Mouse (Mus musculus) forebrain, embryonic 13.5 days (tissue): ENCODE measurements at regions not wholly inside any gene's neighbourhood (a gene's known extent, or its start where the extent isn't known, plus 50 kb on each side); places are given as distances from the start of the nearest gene placed in this dataset.

Experiments
- ATAC-seq: fragments of 200-750 bp; cut with Nextera tagmentation; 2 replicates; pipeline ENCODE4 v1.8.0; 2017
- H3K27ac ChIP-seq: fragments of 300-500 bp; sonication (generic); 2 replicates; pipeline ENCODE4 v1.5.1; 2015; ENCODE audit warnings: inconsistent platforms, mild to moderate bottlenecking, moderate library complexity
- H3K27me3 ChIP-seq: fragments of 300-500 bp; sonication (generic); 2 replicates; pipeline ENCODE4 v1.6.1; 2015; ENCODE audit warnings: mild to moderate bottlenecking, inconsistent platforms
- H3K36me3 ChIP-seq: fragments of 300-500 bp; sonication (generic); 2 replicates; pipeline ENCODE4 v1.6.1; 2015; ENCODE audit warnings: mild to moderate bottlenecking, inconsistent platforms; ENCODE audit not compliant: poor library complexity, severe bottlenecking
- H3K4me1 ChIP-seq: fragments of 300-500 bp; sonication (generic); 2 replicates; pipeline ENCODE4 v1.6.1; 2015; ENCODE audit warnings: inconsistent platforms
- H3K4me2 ChIP-seq: fragments of 300-500 bp; sonication (generic); 2 replicates; pipeline ENCODE4 v1.6.1; 2015; ENCODE audit warnings: inconsistent platforms, mild to moderate bottlenecking, moderate library complexity
- H3K4me3 ChIP-seq: fragments of 300-500 bp; sonication (generic); 2 replicates; pipeline ENCODE4 v1.5.1; 2015; ENCODE audit warnings: mild to moderate bottlenecking, inconsistent platforms
- H3K9ac ChIP-seq: fragments of 300-500 bp; sonication (generic); 2 replicates; pipeline ENCODE4 v1.6.1; 2015; ENCODE audit warnings: mild to moderate bottlenecking, inconsistent platforms
- H3K9me3 ChIP-seq: fragments of 300-500 bp; sonication (generic); replicated peaks from 2 replicates; pipeline ENCODE4 v1.6.1; 2016; ENCODE audit warnings: inconsistent platforms
- WGBS: fragments of 180-500 bp; shearing (Covaris S2); methylation state at CpG from one replicate; pipeline ENCODE4 v1.1.7; 2015; 5-methylcytosine and 5-hydroxymethylcytosine counted together

GRCm38 (mm10) chr2:46394161-46394560 is 1277.0 kb upstream of the Zeb2 start:
- Histone ChIP-seq H3K4me2 (no peak overlapping the region), H3K36me3 (no peaks in the 10 kb centered on the region), H3K9me3 (no peaks in the 10 kb centered on the region; the same call in 1 of the 2 replicates), H3K4me1 (no peaks in the 10 kb centered on the region), H3K27ac (no peak overlapping the region), H3K27me3 (no peaks in the 10 kb centered on the region), H3K9ac (no peak overlapping the region), H3K4me3 (no peak overlapping the region)
- no peak for ATAC-seq
- WGBS = 79% methylated on average over 2 of the region's 2 CpGs

GRCm38 (mm10) chr2:46372847-46373461 is 1255.8 kb upstream of the Zeb2 start:
- Histone ChIP-seq H3K4me2 (no peak overlapping the region), H3K36me3 (no peaks in the 10 kb centered on the region), H3K9me3 (no peaks in the 10 kb centered on the region), H3K9ac (no peak overlapping the region), H3K27ac (no peak overlapping the region), H3K27me3 (no peaks in the 10 kb centered on the region), H3K4me3 (no peak overlapping the region), H3K4me1 (no peaks in the 10 kb centered on the region)
- 92% methylated on average over 3 of the region's 3 CpGs for WGBS
- ATAC-seq = no peak

GRCm38 (mm10) chr2:46371755-46372154 is 1254.6 kb upstream of the Zeb2 start:
- no peaks in the 10 kb centered on the region for H3K36me3 ChIP-seq
- no peak overlapping the region for H3K4me3 ChIP-seq
- no peak overlapping the region for H3K27ac ChIP-seq
- H3K4me2 ChIP-seq = no peak overlapping the region
- no peaks in the 10 kb centered on the region for H3K9me3 ChIP-seq
- WGBS = 79% methylated on average over 1 of the region's 1 CpGs
- H3K4me1 ChIP-seq = no peaks in the 10 kb centered on the region
- H3K27me3 ChIP-seq = no peaks in the 10 kb centered on the region
- no peak overlapping the region for H3K9ac ChIP-seq
- no peak for ATAC-seq

GRCm38 (mm10) chr2:46370949-46371348 is 1253.8 kb upstream of the Zeb2 start:
- Histone ChIP-seq H3K27ac (no peak overlapping the region), H3K36me3 (no peaks in the 10 kb centered on the region), H3K4me2 (no peak overlapping the region), H3K4me3 (no peak overlapping the region), H3K4me1 (no peaks in the 10 kb centered on the region), H3K27me3 (no peaks in the 10 kb centered on the region), H3K9me3 (no peaks in the 10 kb centered on the region), H3K9ac (no peak overlapping the region)
- ATAC-seq = no peak
- 88% methylated on average over 5 of the region's 5 CpGs for WGBS

- Histone ChIP-seq H3K9ac (no peak overlapping the region), H3K9me3 (no peaks in the 10 kb centered on the region), H3K27me3 (no peaks in the 10 kb centered on the region), H3K36me3 (no peaks in the 10 kb centered on the region), H3K27ac (no peak overlapping the region), H3K4me3 (no peak overlapping the region), H3K4me2 (no peak overlapping the region), H3K4me1 (no peaks in the 10 kb centered on the region)
- ATAC-seq = no peak
- WGBS = 96% methylated on average over 4 of the region's 4 CpGs
Measured at GRCm38 (mm10) chr2:46368882-46369281, 1251.7 kb upstream of the Zeb2 start.

GRCm38 (mm10) chr2:46366135-46366485 is 1248.9 kb upstream of the Zeb2 start:
- H3K27me3 ChIP-seq = no peaks in the 10 kb centered on the region
- H3K36me3 ChIP-seq = no peaks in the 10 kb centered on the region
- no peaks in the 10 kb centered on the region for H3K9me3 ChIP-seq
- H3K4me2 ChIP-seq = no peak overlapping the region
- no peak overlapping the region for H3K4me3 ChIP-seq
- H3K4me1 ChIP-seq = no peaks in the 10 kb centered on the region
- ATAC-seq = no peak
- H3K9ac ChIP-seq = no peak overlapping the region
- 83% methylated on average over 3 of the region's 3 CpGs for WGBS
- no peak overlapping the region for H3K27ac ChIP-seq

- Histone ChIP-seq H3K4me2 (no peak overlapping the region), H3K27ac (no peak overlapping the region), H3K36me3 (no peaks in the 10 kb centered on the region), H3K9me3 (no peaks in the 10 kb centered on the region), H3K9ac (no peak overlapping the region), H3K4me1 (no peaks in the 10 kb centered on the region), H3K27me3 (no peaks in the 10 kb centered on the region), H3K4me3 (no peak overlapping the region)
- ATAC-seq = no peak
- 83% methylated on average over 4 of the region's 4 CpGs for WGBS
Measured at GRCm38 (mm10) chr2:46365428-46366134, 1248.4 kb upstream of the Zeb2 start.

- no peaks in the 10 kb centered on the region for H3K9me3 ChIP-seq
- H3K27me3 ChIP-seq = no peaks in the 10 kb centered on the region
- no peaks in the 10 kb centered on the region for H3K4me1 ChIP-seq
- H3K9ac ChIP-seq = no peak overlapping the region
- H3K36me3 ChIP-seq = no peaks in the 10 kb centered on the region
- H3K4me2 ChIP-seq = no peak overlapping the region
- WGBS = 64% methylated on average over 4 of the region's 4 CpGs
- H3K4me3 ChIP-seq = no peak overlapping the region
- H3K27ac ChIP-seq = no peak overlapping the region
- ATAC-seq = no peak
Measured at GRCm38 (mm10) chr2:46360049-46360712, 1243.0 kb upstream of the Zeb2 start.

GRCm38 (mm10) chr2:46358225-46358624 is 1241.0 kb upstream of the Zeb2 start:
- no peak overlapping the region for H3K4me2 ChIP-seq
- H3K9ac ChIP-seq = no peak overlapping the region
- H3K9me3 ChIP-seq = no peaks in the 10 kb centered on the region
- no peak overlapping the region for H3K27ac ChIP-seq
- H3K27me3 ChIP-seq = no peaks in the 10 kb centered on the region
- no peak overlapping the region for H3K4me3 ChIP-seq
- WGBS = 86% methylated on average over 3 of the region's 3 CpGs
- no peak for ATAC-seq
- H3K36me3 ChIP-seq = no peaks in the 10 kb centered on the region
- H3K4me1 ChIP-seq = no peaks in the 10 kb centered on the region

GRCm38 (mm10) chr2:46356651-46357050 is 1239.5 kb upstream of the Zeb2 start:
- H3K4me3 ChIP-seq = no peak overlapping the region
- no peak overlapping the region for H3K27ac ChIP-seq
- H3K36me3 ChIP-seq = no peaks in the 10 kb centered on the region
- 94% methylated on average over 3 of the region's 3 CpGs for WGBS
- H3K9me3 ChIP-seq = no peaks in the 10 kb centered on the region
- H3K4me2 ChIP-seq = no peak overlapping the region
- H3K4me1 ChIP-seq = no peaks in the 10 kb centered on the region
- ATAC-seq = no peak
- no peaks in the 10 kb centered on the region for H3K27me3 ChIP-seq
- H3K9ac ChIP-seq = no peak overlapping the region

GRCm38 (mm10) chr2:46340694-46341093 is 1223.5 kb upstream of the Zeb2 start:
- H3K9me3 ChIP-seq = no peaks in the 10 kb centered on the region
- H3K36me3 ChIP-seq = no peaks in the 10 kb centered on the region
- 88% methylated on average over 4 of the region's 4 CpGs for WGBS
- ATAC-seq = no peak
- no peak overlapping the region for H3K4me3 ChIP-seq
- H3K4me1 ChIP-seq = no peaks in the 10 kb centered on the region
- no peak overlapping the region for H3K27ac ChIP-seq
- H3K4me2 ChIP-seq = no peak overlapping the region
- no peak overlapping the region for H3K9ac ChIP-seq
- no peaks in the 10 kb centered on the region for H3K27me3 ChIP-seq

- H3K4me1 ChIP-seq = no peaks in the 10 kb centered on the region
- no peak overlapping the region for H3K27ac ChIP-seq
- no peaks in the 10 kb centered on the region for H3K27me3 ChIP-seq
- H3K36me3 ChIP-seq = no peaks in the 10 kb centered on the region
- no peak overlapping the region for H3K4me3 ChIP-seq
- 88% methylated on average over 2 of the region's 2 CpGs for WGBS
- no peak overlapping the region for H3K4me2 ChIP-seq
- no peaks in the 10 kb centered on the region for H3K9me3 ChIP-seq
- no peak for ATAC-seq
- no peak overlapping the region for H3K9ac ChIP-seq
Measured at GRCm38 (mm10) chr2:46316666-46317065, 1199.5 kb upstream of the Zeb2 start.
